Mouse (Mus musculus) liver, postnatal 0 days (tissue): Measurements from ENCODE around the gene Tomm7. TPM values are rescaled to one million over a fixed set of nuclear protein-coding genes. Genes with fewer than 3 reads are reported as not detected.
"Not testable (repeated sequence)": the region's sequence is repeated elsewhere in the genome, so short reads cannot be mapped to it uniquely, and the experiment has no call there.

Source experiments
- ATAC-seq: fragments of 200-750 bp; cut with Nextera tagmentation; 2 replicates; pipeline ENCODE4 v1.8.0; 2017; ENCODE audit warnings: mild to moderate bottlenecking, moderate library complexity
- DNase-seq: peaks from one replicate; pipeline ENCODE4 v3.0.0-alpha.2; 2016
- H3K27ac ChIP-seq: fragments of 300-500 bp; sonication (generic); 2 replicates; pipeline ENCODE4 v1.5.1; 2014; ENCODE audit warnings: antibody characterized with exemption, moderate library complexity, mild to moderate bottlenecking, low read depth
- H3K27me3 ChIP-seq: fragments of 300-500 bp; sonication (generic); 2 replicates; pipeline ENCODE4 v1.6.1; 2014; ENCODE audit warnings: low read length, control low read depth, mixed read lengths; ENCODE audit not compliant: insufficient read depth
- H3K36me3 ChIP-seq: fragments of 300-500 bp; sonication (generic); replicated peaks from 2 replicates; pipeline ENCODE4 v1.6.1; 2014; ENCODE audit warnings: mild to moderate bottlenecking, control low read depth, low read length, moderate library complexity, mixed read lengths; ENCODE audit not compliant: insufficient read depth
- H3K4me1 ChIP-seq: fragments of 300-500 bp; sonication (generic); 2 replicates; pipeline ENCODE4 v1.6.1; 2014; ENCODE audit warnings: antibody characterized with exemption, mild to moderate bottlenecking, control low read depth; ENCODE audit not compliant: insufficient read depth
- H3K4me2 ChIP-seq: fragments of 300-500 bp; sonication (generic); 2 replicates; pipeline ENCODE4 v1.6.1; 2014; ENCODE audit warnings: low read depth, mild to moderate bottlenecking, low read length, moderate library complexity, mixed read lengths
- H3K4me3 ChIP-seq: fragments of 300-500 bp; sonication (generic); 2 replicates; pipeline ENCODE4 v1.5.1; 2014; ENCODE audit warnings: low read depth, low read length
- H3K9ac ChIP-seq: fragments of 300-500 bp; sonication (generic); replicated peaks from 2 replicates; pipeline ENCODE4 v1.6.1; 2014; ENCODE audit warnings: mild to moderate bottlenecking, moderate library complexity
- H3K9me3 ChIP-seq: fragments of 300-500 bp; sonication (generic); 2 replicates; pipeline ENCODE4 v1.6.1; 2016; ENCODE audit warnings: mild to moderate bottlenecking, control low read depth, low read length, mixed read lengths
- CTCF ChIP-seq: sonication (generic); IDR thresholded peaks from 2 replicates; pipeline ENCODE4 v1.5.1; 2016; ENCODE audit warnings: antibody characterized with exemption, low read depth
- EP300 ChIP-seq: IDR thresholded peaks from 2 replicates; pipeline ENCODE4 v1.6.1; 2016; ENCODE audit warnings: antibody characterized with exemption, low read depth, mild to moderate bottlenecking
- WGBS: fragments of 180-500 bp; shearing (Covaris S2); extraction: QIAGEN DNeasy Blood & Tissue Kit; methylation state at CpG from one replicate; pipeline ENCODE4 v1.1.7; 2014; ENCODE audit not compliant: insufficient replicate concordance; 5-methylcytosine and 5-hydroxymethylcytosine counted together
- polyA plus RNA-seq: library from polyadenylated mRNA; unstranded; fragments of >200 nt; fragmentation: Nextera tagmentation; extraction: Ambion mirVana; gene quantifications from 2 replicates; pipeline ENCODE4 v1.2.1, GENCODE M21; 2015

The Tomm7 gene
- polyA plus RNA-seq, 1 experiment from 2014 or later = 64.7 TPM

DNA sequence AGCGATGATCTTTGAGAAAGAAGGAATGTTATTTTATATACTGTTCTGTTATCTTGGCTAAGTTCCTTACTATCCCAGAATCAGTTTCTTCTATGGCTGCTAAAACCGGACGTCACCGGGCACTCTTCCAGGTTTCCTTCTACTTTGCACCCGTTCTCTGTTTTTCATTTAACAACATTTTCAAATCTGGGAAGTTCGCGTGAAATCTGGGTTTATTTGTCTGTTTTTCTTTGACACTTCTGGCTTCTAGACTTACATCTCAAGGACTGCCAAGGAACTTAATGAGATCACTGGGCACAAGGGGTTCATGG is 525 bp upstream of the Tomm7 start:
- DNase-seq (peak; percentile 42), ATAC-seq (peak; percentile 38)
- H3K27ac ChIP-seq = peak overlapping the region; percentile 79
- peaks cover 15% of the 10 kb centered on the region for H3K4me1 ChIP-seq
- WGBS = 18% methylated on average over 7 of the region's 7 CpGs
- H3K4me2 ChIP-seq = peak overlapping the region; percentile 74
- H3K36me3 ChIP-seq = peaks cover 6% of the 10 kb centered on the region; the same call in 1 of the 2 replicates
- no peaks in the 10 kb centered on the region for H3K27me3 ChIP-seq
- H3K4me3 ChIP-seq = peak overlapping the region; percentile 74
- TF ChIP-seq EP300 (no peak), CTCF (no peak)
- peak overlapping the region; percentile 71 for H3K9ac ChIP-seq
- H3K9me3 ChIP-seq = no peaks in the 10 kb centered on the region

- Histone ChIP-seq H3K36me3 (peaks cover 6% of the 10 kb centered on the region; the same call in 1 of the 2 replicates), H3K27ac (no peak overlapping the region), H3K9ac (no peak overlapping the region), H3K4me3 (no peak overlapping the region), H3K9me3 (no peaks in the 10 kb centered on the region), H3K4me1 (peaks cover 8% of the 10 kb centered on the region), H3K27me3 (no peaks in the 10 kb centered on the region), H3K4me2 (no peak overlapping the region)
- WGBS = 83% methylated on average over 7 of the region's 7 CpGs
- ATAC-seq (no peak), DNase-seq (no peak)
- TF ChIP-seq CTCF (no peak), EP300 (no peak)
Measured at GRCm38 (mm10) chr5:23838158-23838557, 5.8 kb downstream of the Tomm7 start.

DNA sequence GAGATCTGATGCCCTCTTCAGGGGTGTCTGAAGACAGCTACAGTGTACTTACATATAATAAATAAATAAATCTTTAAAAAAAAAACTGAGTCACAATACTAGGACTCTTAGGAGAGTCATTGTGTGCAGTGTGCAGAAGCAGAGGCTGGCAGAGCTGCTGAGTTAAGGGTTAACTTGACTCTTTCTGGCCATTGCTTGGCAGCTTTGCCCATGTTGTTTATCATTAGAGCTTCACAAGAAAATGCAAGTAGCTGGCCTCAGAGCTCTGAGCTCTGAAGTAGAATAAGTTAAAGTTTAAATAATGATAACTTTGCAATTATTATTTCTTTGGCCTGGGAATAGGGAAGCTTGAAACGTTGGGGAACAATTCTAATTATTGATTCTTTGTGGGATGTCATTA is 8.3 kb downstream of the Tomm7 start:
- not testable (repeated sequence) for H3K36me3 ChIP-seq, ATAC-seq, DNase-seq, H3K27ac ChIP-seq, H3K4me2 ChIP-seq, H3K9me3 ChIP-seq, H3K4me1 ChIP-seq, H3K9ac ChIP-seq, H3K27me3 ChIP-seq, H3K4me3 ChIP-seq
- 62% methylated on average over 1 of the region's 1 CpGs for WGBS

GRCm38 (mm10) chr5:23830897-23831752 is 12.8 kb downstream of the Tomm7 start:
- 37% methylated on average over 58 of the region's 58 CpGs for WGBS
- Histone ChIP-seq H3K36me3 (no peaks in the 10 kb centered on the region), H3K4me1 (no peaks in the 10 kb centered on the region), H3K27me3 (peaks cover 11% of the 10 kb centered on the region; the same call in 1 of the 2 replicates), H3K9me3 (no peaks in the 10 kb centered on the region), H3K9ac (no peak overlapping the region), H3K27ac (no peak overlapping the region), H3K4me3 (no peak overlapping the region), H3K4me2 (0 out of 2 replicates have a peak overlapping the region, but pooled peaks have one; percentile 3)
- DNase-seq (no peak), ATAC-seq (no peak)
- no peak for TF ChIP-seq CTCF
- TF ChIP-seq EP300 = no peak

GRCm38 (mm10) chr5:23826321-23827004 is 17.5 kb downstream of the Tomm7 start:
- 34% methylated on average over 11 of the region's 11 CpGs for WGBS
- peak; percentile 29 for ATAC-seq
- Histone ChIP-seq H3K36me3 (no peaks in the 10 kb centered on the region; the same call in 1 of the 2 replicates), H3K9ac (no peak overlapping the region), H3K4me3 (no peak overlapping the region), H3K4me1 (no peaks in the 10 kb centered on the region), H3K27me3 (peaks cover 9% of the 10 kb centered on the region; the same call in 1 of the 2 replicates), H3K9me3 (no peaks in the 10 kb centered on the region), H3K27ac (no peak overlapping the region), H3K4me2 (no peak overlapping the region)
- peak; percentile 79 for DNase-seq
- TF ChIP-seq CTCF (peak; percentile 84), EP300 (no peak)

- no peak for TF ChIP-seq CTCF
- TF ChIP-seq EP300 = no peak
- H3K4me3 ChIP-seq = no peak overlapping the region
- no peak overlapping the region for H3K9ac ChIP-seq
- WGBS = 71% methylated on average over 8 of the region's 8 CpGs
- no peaks in the 10 kb centered on the region for H3K4me1 ChIP-seq
- H3K27me3 ChIP-seq = no peaks in the 10 kb centered on the region
- peaks cover 6% of the 10 kb centered on the region for H3K36me3 ChIP-seq
- no peak overlapping the region for H3K27ac ChIP-seq
- no peaks in the 10 kb centered on the region for H3K9me3 ChIP-seq
- H3K4me2 ChIP-seq = no peak overlapping the region
- ATAC-seq (no peak), DNase-seq (no peak)
Measured at GRCm38 (mm10) chr5:23824171-23824733, 19.7 kb downstream of the Tomm7 start.
